In the genomic region with DNA sequence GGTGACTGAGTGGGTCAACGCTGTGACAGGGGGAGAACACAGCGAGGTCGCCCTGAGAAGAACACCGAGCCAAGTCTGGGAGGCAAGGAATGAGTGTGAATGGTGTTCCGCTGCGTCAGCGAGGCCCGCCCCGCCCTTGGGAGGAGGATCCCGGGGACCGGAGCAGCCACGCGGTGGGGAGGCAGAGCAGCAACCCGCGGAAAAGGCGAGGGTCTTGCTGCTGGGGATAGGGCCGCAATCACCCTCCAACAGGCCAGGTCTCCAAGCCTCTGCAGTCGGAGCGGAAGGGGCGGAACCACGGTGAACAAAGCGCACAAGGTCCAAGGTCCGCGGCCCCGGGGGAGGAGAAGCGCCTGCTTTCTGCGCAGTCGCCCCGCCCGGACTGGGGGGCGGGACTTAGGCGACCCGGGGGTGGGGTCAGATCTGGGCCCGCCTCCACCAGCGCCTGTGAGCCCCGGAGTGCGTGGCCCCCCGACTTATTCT, we compare ENCODE assay signal across 1 mouse cellular context.
TF ChIP-seq lines count a peak whose summit lies in the region.

A gene (plus strand): TSS at position 179 of the 483 bp plus-strand sequence.

TF ChIP-seq in CH12.LX, 34 proteins besides CTCF, POLR2A, EP300 and RAD21 (continued from another document):
- peak; percentile 76; the same call in 1 of the 2 replicates for TF ChIP-seq MYC (IDR thresholded peaks at IDR 0.05; ENCODE audit: low read depth, low read length)
- peak; percentile 55; the same call in 1 of the 2 replicates for TF ChIP-seq MAX (IDR thresholded peaks at IDR 0.05; ENCODE audit: low read length)
- TF ChIP-seq ZC3H11A (IDR thresholded peaks at IDR 0.05; ENCODE audit: low read depth, low read length), result no peak
- TF ChIP-seq KAT2A (IDR thresholded peaks at IDR 0.05; ENCODE audit: insufficient replicate concordance, low read length), result 0 out of 2 replicates have a peak, but pooled peaks have one; percentile 23
- TF ChIP-seq E2F4 (IDR thresholded peaks at IDR 0.05; ENCODE audit: insufficient replicate concordance, low read depth, low read length), result no peak
- TF ChIP-seq SMC3 (IDR thresholded peaks at IDR 0.05; ENCODE audit: low read depth, low read length), result no peak
- TF ChIP-seq SIN3A (IDR thresholded peaks at IDR 0.05; ENCODE audit: low read length), result peak; percentile 69; the same call in 1 of the 2 replicates
- no peak for TF ChIP-seq USF2 (conservative IDR thresholded peaks at IDR 0.05; ENCODE audit: low read depth, low read length)
- no peak for TF ChIP-seq PAX5 (IDR thresholded peaks at IDR 0.05; ENCODE audit: low read length)
- no peak for TF ChIP-seq JUND (conservative IDR thresholded peaks at IDR 0.05; ENCODE audit: low read depth, low read length)
- peak; percentile 43; the same call in 1 of the 2 replicates for TF ChIP-seq MEF2A (IDR thresholded peaks at IDR 0.05; ENCODE audit: borderline replicate concordance, low read depth, low read length)
- TF ChIP-seq ZMIZ1 (IDR thresholded peaks at IDR 0.05; ENCODE audit: low read depth, low read length), result peak; percentile 82
- peak; percentile 94 for TF ChIP-seq MAZ (IDR thresholded peaks at IDR 0.05; ENCODE audit: low read depth, low read length)
- TF ChIP-seq TCF12 (IDR thresholded peaks at IDR 0.05; ENCODE audit: low read depth, low read length), result peak; percentile 70; the same call in 1 of the 2 replicates
- TF ChIP-seq MAFK (IDR thresholded peaks at IDR 0.05; ENCODE audit: insufficient replicate concordance, low read length), result no peak
- TF ChIP-seq JUN (IDR thresholded peaks at IDR 0.05; ENCODE audit: insufficient read depth, low read depth, low read length), result no peak
- no peak for TF ChIP-seq POLR2AphosphoS2 (IDR thresholded peaks at IDR 0.05; ENCODE audit: low read depth, low read length)
- no peak for TF ChIP-seq ETS1 (conservative IDR thresholded peaks at IDR 0.05; ENCODE audit: low read depth, low read length)
- peak; percentile 70 for TF ChIP-seq TBP (conservative IDR thresholded peaks at IDR 0.05; ENCODE audit: low read depth, low read length)
- TF ChIP-seq CHD1 (IDR thresholded peaks at IDR 0.05; ENCODE audit: low read depth, low read length), result no peak
- TF ChIP-seq GABPA (IDR thresholded peaks at IDR 0.05; ENCODE audit: insufficient replicate concordance, low read depth, low read length), result no peak
- no peak for TF ChIP-seq USF1 (IDR thresholded peaks at IDR 0.05; ENCODE audit: low read depth, low read length)
- peak; percentile 96 for TF ChIP-seq NELFE (IDR thresholded peaks at IDR 0.05; ENCODE audit: low read depth, low read length)
- no peak; the same call in 1 of the 2 replicates for TF ChIP-seq BHLHE40 (IDR thresholded peaks at IDR 0.05; ENCODE audit: low read depth, low read length)
- peak; percentile 52; the same call in 1 of the 2 replicates for TF ChIP-seq IRF4 (IDR thresholded peaks at IDR 0.05; ENCODE audit: low read depth, low read length)
- TF ChIP-seq MXI1 (IDR thresholded peaks at IDR 0.05; ENCODE audit: low read depth, low read length), result peak; percentile 85
